Mouse (Mus musculus): ENCODE measurements around the gene Rnf123.

GRCm38 (mm10) chr9:108047601-108048565 lies 35.3 kb downstream of the Rnf123 start:
- TF ChIP-seq ZC3H11A (IDR thresholded peaks at IDR 0.05; ENCODE audit: borderline replicate concordance, low read depth, low read length), result no peak
- TF ChIP-seq MAFK (IDR thresholded peaks at IDR 0.05; ENCODE audit: insufficient read depth, low read depth, low read length), result no peak
- no peak for TF ChIP-seq HCFC1 (IDR thresholded peaks at IDR 0.05; ENCODE audit: borderline replicate concordance, insufficient read depth, low read length)
